Mouse (Mus musculus): ENCODE data around the gene Eif5a.
A peak's percentile ranks its signal among the peaks of the same experiment; 100 is the strongest.
"Not testable (repeated sequence)": the region's sequence is repeated elsewhere in the genome, so short reads cannot be mapped to it uniquely, and the experiment has no call there.

Eif5a gene

DNA sequence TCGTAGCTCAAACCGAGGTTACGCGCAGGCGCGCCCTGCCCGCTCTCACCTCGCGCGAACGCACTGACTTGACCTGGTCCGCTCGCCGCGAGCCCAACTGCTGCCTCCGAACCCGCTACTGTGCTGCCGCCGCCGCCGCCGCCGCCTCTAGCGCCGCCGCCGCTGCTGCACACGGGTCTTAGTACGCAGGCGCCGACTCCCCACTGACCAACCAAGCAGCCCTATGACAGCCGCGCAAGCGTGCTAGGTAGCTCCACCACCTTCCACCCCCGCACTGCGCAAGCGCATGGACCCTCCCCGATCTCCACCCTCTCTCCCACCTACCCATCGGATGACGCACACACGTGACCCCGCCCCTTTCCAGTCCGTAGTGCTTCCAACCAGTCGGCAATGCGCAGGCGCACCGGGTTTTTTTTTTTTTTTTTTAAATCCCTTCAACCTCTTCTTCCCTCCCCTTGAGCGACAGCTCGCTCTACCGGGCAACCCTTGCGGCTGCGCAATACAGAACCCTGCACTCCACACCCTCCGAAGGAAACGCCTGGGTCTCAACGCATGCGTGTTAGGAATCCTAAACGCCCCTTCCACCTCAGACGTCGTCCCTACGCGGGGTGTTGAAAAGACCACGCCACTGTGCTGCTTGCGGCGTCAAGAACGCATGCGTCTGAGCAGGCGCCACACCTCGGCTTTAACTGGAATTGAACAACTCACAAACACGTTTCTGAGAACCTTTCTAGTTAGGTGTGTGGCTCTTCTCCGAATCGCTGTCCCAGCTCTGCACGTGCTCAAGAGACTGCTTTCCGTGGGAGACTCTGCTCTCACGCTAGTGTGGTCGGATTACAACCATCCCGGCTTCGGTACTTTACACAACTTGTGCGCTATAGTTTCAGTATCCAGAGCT, at the start of gene Eif5a:
Eif5a (minus strand) TSS at position 845 of the 898 bp plus-strand sequence.
- DNase-seq, result peak; percentile 100

DNA sequence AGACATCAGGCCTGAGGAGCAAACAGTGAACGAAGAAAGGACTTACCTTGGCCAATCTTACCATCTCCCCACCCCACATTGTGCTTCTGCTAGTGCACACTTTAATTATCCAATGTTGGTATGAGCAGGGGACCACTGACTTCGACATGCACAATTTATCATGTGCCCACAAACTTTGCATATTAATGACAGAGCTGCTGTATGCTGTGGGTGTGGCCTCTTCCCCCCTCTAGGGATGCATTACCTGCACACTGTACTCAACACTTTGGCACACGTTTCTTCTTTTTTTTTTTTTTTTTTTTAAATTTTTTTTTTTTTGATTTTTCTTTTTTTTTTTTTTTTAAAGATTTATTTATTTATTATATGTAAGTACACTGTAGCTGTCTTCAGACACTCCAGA, 49.0 kb upstream of the Eif5a start:
- DNase-seq, result no peak

DNA sequence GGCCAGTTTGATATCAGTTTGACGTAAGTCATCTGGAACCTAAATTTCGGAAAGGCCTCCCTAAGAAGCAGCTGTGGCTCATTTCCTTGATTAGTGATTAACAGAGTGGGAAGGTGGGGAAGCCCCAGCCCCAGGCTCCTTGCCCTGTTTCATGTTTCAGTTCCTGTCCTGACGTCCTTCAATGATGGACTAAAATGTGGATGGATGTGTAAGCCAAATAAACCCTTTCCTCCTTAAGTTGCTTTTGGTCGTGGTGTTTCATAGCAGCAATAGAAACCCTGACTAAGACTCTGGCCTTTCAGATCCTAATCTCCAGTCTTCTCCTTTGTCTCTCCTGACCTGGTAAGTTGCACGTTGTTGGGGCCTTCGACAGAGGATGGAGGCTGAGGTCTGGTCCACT, 48.5 kb upstream of the Eif5a start:
- no peak for DNase-seq

DNA sequence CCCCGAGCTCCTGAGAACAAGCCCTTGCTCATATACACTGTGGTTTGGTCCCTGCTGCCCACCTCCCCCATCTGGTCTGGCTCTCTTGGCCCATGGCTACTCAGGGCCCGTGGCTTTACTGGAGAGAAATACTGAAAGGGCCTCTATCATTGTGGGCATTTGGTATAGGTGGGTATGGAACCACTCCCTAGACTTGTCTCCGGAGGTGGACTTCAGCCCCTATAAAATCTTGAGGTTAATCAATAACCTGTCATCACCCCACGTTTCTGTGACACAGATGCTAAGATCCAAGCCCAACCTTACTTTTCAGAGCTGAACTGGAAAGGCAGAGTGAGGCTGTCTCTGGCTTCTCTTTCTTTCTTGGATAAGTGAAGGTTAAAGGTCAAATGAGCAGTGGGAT, 47.0 kb upstream of the Eif5a start:
- DNase-seq, result no peak

DNA sequence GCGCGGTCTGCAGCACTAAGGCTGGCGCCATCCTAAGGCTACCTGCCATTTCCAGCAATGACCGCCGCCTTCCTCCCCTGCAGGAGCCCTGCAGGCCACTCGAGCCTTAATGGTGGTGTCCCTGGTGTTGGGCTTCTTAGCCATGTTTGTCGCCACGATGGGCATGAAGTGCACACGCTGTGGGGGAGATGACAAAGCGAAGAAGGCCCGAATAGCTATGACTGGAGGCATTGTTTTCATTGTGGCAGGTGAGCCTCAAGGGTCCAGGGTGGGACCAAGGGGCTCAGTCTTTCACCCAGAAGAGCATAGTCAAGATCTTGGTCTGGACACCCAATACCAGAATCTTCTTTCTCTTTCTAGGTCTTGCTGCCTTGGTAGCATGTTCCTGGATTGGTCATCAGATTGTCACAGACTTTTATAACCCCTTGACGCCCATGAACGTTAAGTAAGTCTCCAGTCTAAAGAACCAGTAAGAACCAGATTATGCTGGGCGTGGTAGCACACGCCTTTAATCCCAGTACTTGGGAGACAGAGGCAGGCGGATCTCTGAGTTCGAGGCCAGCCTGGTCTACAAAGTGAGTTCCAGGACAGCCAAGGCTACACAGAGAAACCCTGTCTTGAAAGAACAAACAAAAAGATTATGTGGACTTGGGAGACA, 45.2 kb upstream of the Eif5a start:
- no peak for DNase-seq

DNA sequence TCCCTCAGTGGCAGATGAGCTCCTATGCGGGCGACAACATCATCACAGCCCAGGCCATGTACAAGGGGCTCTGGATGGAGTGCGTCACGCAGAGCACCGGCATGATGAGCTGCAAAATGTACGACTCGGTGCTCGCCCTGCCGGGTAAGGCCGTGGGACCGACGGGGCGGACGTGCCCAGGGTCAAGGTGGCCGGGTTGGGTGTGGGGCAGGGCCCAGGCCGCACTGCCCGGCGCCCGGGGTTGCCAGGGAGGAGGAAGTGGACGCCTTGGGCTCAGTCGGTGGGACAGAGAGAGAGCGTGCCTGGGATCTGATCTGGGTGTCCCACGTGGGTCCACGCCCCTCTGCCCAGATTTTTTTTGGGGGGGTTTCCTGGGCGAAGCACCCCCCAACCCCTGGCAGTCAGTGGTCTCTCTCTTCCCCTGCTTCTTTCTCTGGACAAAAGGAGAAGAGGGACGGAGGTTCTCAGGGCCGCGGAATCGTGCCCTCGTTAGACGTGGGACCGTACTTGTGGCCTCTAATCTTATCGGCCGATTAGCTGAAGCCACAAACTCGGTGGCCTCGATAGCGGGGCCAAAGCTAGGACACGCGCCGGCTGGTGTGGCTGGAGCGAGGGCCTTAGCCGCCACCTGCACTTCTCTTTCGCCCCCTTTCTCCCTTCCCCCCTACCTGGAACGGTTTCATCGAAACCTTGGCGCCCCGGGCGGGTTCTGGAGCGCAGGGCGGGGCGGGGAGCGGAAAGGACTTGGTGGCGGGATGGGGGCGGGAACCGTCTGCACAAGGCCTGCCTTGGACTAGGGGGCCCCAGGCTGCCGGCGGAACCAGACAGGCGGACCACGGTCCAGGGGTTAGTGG, 44.5 kb upstream of the Eif5a start:
- DNase-seq, result no peak

DNA sequence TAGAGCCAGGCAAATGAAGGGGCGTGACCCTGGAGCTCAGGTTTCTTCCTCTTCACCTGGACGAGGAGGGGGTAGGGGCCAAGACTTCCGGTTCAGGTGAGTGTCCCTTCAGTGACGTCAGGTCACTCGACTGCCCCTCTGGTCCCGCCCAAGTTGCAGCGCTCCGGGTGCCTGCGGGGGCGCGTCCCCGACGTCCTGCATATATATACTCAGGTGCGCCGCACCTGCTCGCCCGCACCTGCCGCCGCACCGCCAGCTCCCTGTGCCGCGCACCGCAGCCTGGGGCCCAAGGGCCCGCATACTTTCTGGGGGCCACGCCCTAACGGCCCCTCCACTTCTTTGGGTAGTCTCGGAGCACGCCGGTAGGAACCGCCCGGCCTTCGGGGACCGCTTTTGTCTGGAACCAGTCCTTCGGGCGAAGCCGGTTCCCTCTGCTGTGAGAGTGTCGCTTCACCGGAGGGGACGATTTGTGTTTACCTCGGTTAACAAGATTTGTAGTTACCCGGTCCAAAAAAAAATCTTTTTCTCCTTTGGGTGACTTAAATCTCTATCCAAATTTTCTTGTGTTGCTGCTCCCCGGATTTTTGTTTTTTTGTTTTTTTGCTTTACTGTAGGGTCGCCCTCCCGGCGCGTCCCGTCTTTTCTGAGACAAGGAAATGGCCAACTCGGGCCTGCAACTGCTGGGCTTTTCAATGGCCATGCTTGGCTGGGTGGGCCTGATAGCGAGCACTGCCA, 43.7 kb upstream of the Eif5a start:
- DNase-seq, result no peak

DNA sequence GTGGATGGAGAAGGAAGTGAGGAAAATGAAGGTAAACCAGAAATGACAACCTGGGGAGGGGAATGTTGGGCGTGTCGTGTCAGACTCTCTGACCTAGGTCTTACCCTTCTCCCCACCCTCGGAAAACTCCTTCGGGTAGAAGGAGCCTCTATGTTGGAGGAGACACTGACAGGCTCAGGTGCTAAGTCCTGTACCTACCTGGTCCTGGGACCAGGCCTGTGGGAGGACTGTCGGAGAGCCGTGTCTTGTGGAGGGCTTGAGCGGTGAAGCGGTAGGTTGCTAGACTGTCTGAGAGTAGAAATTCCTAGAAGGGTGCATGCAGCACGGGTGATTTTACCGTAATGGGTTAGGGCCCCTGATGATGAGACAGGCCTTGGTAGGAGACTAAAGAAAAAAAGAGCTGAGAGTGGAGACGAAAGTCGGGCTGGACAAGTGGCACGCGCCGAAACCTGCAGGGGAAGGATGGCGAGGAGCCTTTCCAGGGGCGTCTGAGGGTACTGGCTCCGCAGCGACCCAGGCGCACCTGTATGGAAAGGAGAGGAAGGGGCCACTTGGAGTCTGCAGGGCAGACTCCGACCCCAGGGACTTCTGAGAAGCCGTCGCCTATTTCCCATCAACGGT, 43.0 kb upstream of the Eif5a start, which contains the start of gene Cldn7:
Cldn7 (plus strand) TSS at position 130 of the 621 bp plus-strand sequence.
- DNase-seq, result no peak

DNA sequence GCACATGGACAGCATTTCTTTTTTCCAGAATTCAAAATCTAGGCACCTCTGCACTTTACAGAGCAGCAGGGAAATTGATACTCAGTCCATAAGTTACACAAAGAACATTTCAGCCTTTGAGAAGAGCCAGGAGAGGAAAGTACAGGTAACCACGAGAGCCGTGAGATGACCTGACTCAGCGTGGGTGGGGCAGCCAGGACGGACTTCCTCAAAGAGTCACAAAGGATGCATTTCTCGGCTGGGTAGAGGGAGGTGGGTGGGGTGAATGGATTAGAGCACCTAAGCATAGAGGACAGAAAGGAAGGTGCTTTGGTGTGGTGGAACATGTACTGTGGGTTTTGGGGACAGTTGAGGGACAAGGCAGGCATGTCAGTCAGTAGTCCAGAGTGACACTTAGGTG, 40.1 kb upstream of the Eif5a start:
- DNase-seq, result no peak

DNA sequence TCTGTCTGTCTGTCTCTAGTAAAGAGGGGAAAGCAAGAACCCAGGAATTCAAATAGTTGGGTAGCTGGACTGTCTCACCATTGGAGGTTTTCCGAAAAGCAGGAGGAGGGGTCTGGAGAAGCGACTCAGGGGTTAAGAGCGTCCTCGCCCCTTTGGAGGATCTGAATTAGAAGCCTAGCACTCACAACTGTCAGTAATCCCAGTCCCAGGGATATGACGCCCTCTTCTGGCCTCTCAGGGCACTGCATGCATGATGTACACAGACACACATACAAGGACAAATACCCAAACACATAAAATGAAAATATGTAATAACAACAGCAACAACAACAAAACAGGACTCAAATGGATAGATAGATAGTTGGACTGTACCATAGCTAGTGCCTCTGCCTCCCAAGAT, 38.9 kb upstream of the Eif5a start:
- no peak for DNase-seq

DNA sequence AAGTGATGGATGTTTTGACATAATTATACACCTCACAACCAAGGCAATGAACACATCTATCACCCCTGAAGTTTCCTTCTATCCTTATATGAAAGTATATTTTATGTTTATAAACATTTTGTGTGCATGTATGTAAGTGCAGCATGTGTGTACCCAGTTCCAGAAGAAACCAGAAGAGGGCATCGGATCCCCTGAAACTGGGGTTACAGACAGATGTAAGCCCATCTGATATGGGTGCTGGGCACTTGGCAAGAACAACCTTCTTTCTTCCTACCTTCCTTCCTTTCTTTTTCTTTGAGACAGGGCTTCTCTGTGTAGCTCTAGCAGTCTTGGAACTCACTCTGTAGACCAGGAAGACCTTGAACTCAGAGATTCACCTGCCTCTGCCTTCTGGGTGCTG, 34.5 kb upstream of the Eif5a start:
- DNase-seq, result no peak

DNA sequence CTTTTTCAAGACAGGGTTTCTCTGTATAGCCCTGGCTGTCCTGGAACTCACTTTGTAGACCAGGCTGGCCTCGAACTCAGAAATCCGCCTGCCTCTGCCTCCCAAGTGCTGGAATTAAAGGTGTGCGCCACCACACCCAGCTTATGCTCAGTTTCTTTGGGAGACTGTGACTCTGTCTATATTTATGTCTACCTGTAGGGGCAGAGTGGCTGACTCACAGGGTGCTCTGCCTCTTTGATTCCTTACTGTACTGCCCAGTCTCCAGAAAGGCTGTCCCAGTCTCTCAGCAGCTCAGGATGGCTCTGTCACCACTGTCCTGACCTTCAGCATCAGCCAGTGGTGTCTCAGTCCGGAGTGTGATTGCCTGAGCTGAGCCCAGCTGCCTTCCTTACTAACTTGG, 33.9 kb upstream of the Eif5a start:
- DNase-seq, result not testable (repeated sequence)

DNA sequence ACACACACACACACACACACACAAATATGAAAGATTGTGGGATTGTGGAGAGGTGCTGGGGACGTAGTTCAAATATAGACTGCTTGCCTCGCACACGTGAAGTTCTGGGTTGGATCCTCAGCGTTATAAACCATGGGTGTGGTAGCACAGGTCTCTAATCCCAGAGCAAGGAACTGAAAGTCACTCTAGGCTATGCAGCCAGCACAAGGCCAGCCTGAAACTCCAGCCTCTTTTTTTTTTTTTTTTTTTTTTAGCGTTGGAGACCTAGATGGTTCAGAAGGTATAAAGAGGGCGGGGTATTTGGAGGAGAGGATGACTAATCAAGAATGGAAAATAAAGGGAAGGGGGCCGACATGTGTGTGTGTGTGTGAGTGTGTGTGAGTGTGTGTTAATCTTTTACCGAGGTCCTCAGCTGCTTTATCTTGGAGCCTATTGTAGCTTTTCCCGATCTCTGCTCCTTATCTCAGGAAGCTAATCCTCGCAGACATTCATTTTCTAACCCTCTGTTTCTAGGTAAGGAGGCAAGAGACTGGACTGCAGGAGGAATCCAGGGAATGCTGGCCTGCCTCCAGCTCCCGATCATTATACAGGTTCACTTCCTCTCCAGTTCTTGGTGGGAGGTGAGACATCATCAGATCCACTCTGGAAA, 31.6 kb upstream of the Eif5a start:
- no peak for DNase-seq

DNA sequence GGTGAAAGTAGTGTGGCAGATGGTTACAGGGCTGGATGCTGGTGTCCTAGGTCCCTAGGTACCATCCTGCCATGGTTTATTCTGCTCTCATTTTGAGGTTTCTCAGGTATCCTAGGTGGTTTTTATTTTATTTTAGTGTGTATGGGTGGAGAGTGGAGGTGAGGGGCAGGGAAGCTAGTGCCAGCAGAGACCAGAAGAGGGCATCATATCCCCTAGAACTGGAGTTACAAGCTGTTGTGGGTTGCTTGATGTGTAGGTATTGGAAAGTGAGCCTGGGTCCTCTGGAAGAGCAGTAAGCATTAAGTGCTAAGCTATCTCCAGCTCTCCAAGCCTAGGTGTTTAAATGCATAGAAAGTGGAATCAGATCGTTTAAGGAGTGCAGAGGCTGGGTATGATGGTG, 30.5 kb upstream of the Eif5a start:
- DNase-seq, result no peak

DNA sequence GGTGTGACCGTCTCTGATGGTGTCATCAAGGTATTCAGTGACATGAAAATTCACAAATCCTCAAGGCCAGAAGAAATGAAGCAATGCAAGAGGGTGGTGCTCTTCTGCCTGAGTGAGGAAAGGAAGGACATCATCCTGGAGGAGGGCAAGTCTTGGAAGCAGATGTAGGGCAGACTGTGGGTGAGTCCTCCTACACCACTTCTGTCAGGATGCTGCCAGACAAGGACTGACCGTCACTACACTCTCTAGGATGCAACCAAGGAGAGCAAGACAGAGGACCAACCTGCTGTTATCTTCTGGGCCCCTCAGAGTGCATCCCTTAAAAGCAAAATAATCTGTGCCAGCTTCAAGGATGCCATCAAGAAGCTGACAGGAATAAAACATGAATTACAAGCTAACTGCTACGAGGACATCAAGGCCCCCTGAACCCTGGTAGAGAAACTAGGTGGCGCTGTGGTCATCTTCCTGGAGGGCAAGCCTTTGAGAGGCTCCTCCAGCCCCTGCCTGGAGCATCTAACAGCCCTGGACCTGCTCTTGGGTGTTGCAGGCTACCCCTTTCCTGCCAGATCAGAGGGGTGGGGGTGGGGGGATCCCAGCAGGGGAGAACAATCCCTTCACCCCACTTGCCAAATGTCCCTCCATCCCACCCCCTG, 29.2 kb upstream of the Eif5a start:
- no peak for DNase-seq

DNA sequence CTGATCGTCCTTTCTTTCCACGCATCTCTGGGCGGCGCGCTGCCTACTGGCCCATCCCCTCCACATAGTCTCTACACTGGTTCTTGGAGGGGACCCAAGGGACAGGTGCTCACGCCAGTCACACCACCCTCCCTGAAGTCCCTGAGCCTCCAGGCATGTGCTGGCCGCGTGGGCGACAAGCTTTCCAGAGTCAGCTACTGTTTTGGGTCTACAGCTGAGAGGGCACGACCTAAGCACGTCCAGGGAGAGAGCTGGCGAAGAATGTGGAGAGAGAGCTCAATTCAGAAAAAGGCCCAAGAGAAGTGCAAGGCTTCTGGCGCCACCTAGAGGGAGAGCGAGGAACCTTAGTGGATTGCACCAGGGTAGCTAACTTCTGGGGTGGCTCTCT, 27.0 kb upstream of the Eif5a start:
- peak; percentile 48 for DNase-seq

DNA sequence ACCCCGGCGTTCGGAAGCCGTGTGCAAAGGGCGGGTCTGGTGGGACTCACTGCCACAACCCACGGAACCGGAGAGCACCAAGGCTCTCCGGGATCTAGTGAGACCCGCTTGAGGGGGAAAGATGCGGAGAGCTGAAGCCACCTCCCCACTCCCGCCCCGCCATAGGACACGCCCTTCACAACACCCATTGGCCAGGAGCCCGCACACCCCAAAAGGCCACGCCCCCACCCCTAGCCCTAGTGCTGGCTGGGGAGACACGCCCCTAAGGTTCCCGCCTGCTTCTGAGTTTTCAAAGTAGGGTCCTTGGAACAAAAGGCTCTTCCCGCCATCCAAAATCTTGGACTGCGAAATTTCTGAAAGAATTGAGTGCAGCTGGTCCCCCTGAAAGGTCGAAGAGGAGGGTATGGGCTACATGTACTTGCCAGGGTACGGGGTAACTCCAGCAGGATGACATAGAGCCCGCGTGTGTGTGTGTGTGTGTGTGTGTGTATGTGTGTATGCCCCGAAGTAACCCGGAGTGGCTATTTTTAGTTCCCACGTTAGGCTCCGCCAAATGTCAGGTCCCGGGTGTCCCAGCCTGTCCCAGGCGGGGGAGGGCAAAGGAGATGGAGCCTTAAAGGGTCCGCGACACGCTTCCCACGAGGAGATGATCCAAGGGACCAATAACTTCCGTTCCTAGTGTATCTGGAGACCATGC, 26.5 kb upstream of the Eif5a start, which contains the start of gene Slc2a4:
Slc2a4 (minus strand) TSS at position 123 of the 697 bp plus-strand sequence.
- DNase-seq, result peak; percentile 52

DNA sequence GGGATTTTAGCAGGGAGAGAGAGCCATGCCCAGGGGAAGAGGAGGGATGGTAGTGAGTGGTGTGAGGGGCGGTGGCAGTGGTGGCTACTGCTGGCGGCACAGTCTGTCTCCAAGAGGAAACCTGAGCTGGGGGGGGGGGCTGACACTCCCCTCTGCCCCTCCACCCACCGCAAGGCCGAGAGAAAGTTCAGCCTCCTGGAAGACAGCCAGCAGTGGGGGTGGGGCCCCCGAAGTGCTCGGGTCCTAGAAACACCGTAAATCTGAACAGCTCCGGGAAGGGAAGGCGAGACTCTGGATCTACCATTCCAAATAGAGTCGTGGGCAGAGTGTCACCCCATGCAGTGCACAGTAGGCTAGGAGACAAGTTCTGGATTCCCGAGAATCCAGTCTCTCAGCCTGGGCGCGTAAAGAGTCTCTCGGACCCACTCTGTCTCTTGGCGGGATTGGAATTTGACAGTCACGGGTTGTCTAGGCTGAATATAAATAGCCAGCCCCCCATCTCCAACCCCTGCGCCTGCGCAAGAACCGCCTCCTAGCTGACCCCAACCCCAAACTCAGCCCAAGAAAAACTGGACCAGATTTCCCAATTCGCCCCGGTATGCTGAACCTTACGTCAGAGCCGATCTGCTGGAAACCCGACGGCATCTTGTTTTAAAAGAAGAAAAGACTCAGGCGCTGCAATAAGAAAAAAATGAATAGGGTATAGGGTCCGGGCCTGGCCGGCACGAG, 25.7 kb upstream of the Eif5a start:
- no peak for DNase-seq
